Mouse (Mus musculus) megakaryocyte, embryonic 14.5 days (primary cell): Measurements from ENCODE around the gene Dag1.

Experiments
- FLI1 ChIP-seq: IDR thresholded peaks from 2 replicates; pipeline ENCODE4 v1.6.1; 2012; ENCODE audit warnings: low read length, inconsistent platforms, mixed read lengths
- GATA1 ChIP-seq: IDR thresholded peaks from 3 replicates; pipeline ENCODE4 v1.6.1; 2012; ENCODE audit warnings: mixed read lengths, low read length, inconsistent platforms, borderline replicate concordance

GRCm38 (mm10) chr9:108274476-108275330 is 10.9 kb upstream of the Dag1 start:
- no peak for TF ChIP-seq GATA1
- no peak for TF ChIP-seq FLI1
